In the genomic region with DNA sequence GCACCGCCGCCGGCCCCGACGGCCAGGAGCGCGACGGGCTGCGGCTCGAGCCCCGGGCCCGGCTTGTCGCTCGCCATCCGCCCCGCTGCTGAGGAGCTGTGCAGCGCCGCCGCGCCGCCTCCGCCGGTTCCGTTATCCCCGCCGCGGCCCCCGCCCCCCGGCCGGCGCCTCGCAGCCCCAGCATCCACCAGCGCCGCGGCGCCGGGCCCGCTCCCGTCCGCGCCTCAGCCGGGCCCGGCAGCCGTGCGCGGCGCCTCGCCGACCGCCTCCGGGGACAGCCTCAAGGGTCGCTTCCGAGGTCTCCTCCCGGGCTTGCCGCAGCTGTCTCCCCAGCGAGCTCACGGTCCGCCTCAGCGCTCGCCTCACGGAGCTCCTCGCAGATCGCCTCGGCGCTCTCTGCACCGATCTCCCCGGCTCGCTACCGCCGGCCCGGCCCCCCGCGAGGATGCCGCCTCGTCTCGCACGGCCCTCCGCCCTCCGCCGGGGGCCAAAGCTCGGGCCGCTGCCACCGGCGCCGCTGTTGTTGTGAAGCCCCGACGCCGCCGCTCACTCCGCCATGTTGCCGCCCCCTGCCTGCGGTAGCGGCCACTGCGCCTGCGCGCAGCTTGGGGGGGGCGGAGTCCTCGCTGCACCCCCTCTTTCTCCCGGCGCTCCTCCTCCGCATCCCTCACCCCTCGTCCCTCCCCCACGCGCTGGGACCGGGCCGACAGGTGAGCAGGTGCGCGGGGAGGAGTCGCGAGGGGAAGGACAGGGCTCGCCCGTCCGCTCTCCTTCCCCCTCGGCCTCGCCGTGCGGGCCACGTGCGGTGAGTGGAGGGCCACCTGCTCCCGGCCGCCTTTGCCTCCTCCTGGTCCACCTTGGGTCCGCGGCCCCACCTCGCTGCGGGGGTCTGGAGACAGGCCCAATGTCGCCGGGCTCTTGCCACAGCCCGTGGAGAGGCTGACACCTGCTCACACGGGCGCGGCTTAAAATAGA, we compare ENCODE assay signal across 8 mouse cellular contexts. TPM values are rescaled to one million over a fixed set of nuclear protein-coding genes. Genes with fewer than 3 reads are reported as not detected.
DNase-seq lines count a peak whose midpoint lies in the region; ATAC-seq and TF ChIP-seq lines count a peak whose summit lies in the region.

A gene (minus strand): TSS at position 543 of the 975 bp plus-strand sequence.

- H3K9me3 ChIP-seq in hindbrain, embryonic 14.5 days (ENCODE audit: control insufficient read depth, low read length) = no peaks in the 10 kb centered on the region
- no peaks in the 10 kb centered on the region for H3K9me3 ChIP-seq in lung, postnatal 0 days (ENCODE audit: low read length)

- H3K4me3 ChIP-seq in hindbrain, embryonic 14.5 days (replicated peaks; ENCODE audit: low read length) = peak within 1 kb of the TSS; percentile 97
- peak within 1 kb of the TSS; percentile 87 for H3K4me3 ChIP-seq in lung, postnatal 0 days (ENCODE audit: low read depth, low read length)

- WGBS in hindbrain, embryonic 14.5 days = under 1% methylated on average over 108 of the region's 131 CpGs
- 0% methylated on average over 48 of the region's 131 CpGs for WGBS in lung, postnatal 0 days

- peak; percentile 71 for TF ChIP-seq CTCF in lung, postnatal 0 days (IDR thresholded peaks at IDR 0.05)

- peak; percentile 85 for ATAC-seq in hindbrain, embryonic 14.5 days (ENCODE audit: low FRiP score)
- ATAC-seq in lung, postnatal 0 days = peak; percentile 91

- no peaks in the 10 kb centered on the region for H3K36me3 ChIP-seq in hindbrain, embryonic 14.5 days (replicated peaks; ENCODE audit: control insufficient read depth, insufficient read depth)
- no peaks in the 10 kb centered on the region for H3K36me3 ChIP-seq in lung, postnatal 0 days (ENCODE audit: insufficient read depth, low read length)

- H3K4me1 ChIP-seq in hindbrain, embryonic 14.5 days (replicated peaks; ENCODE audit: control insufficient read depth, insufficient read depth, low read length) = peaks cover 10% of the 10 kb centered on the region; the same call in 1 of the 2 replicates
- H3K4me1 ChIP-seq in lung, postnatal 0 days (ENCODE audit: insufficient read depth, low read depth, low read length) = peaks cover 10% of the 10 kb centered on the region; the same call in 1 of the 2 replicates

- H3K27ac ChIP-seq in hindbrain, embryonic 14.5 days = peak within 1 kb of the TSS; percentile 98
- H3K27ac ChIP-seq in lung, postnatal 0 days (ENCODE audit: low read length) = peak within 1 kb of the TSS; percentile 57

- H3K9ac ChIP-seq in hindbrain, embryonic 14.5 days = peak within 1 kb of the TSS; percentile 99
- H3K9ac ChIP-seq in lung, postnatal 0 days (replicated peaks; ENCODE audit: low read depth) = peak within 1 kb of the TSS; percentile 63

- no peaks in the 10 kb centered on the region for H3K27me3 ChIP-seq in hindbrain, embryonic 14.5 days (ENCODE audit: control insufficient read depth, insufficient read depth, low read length)
- H3K27me3 ChIP-seq in lung, postnatal 0 days (replicated peaks; ENCODE audit: insufficient read depth, low read length) = no peaks in the 10 kb centered on the region

- H3K4me2 ChIP-seq in hindbrain, embryonic 14.5 days (replicated peaks) = peak within 1 kb of the TSS; percentile 77
- H3K4me2 ChIP-seq in lung, postnatal 0 days (replicated peaks; ENCODE audit: low read depth, low read length) = peak within 1 kb of the TSS; percentile 79

- no peak for TF ChIP-seq EP300 in lung, postnatal 0 days (IDR thresholded peaks at IDR 0.05)

- peak; percentile 91 to 97 for DNase-seq in adrenal gland, adult (ENCODE audit: inconsistent age in 2 of 2, low spot score in 1 of 2)
- DNase-seq in cerebellum, postnatal 36 days = peak; percentile 94 to 95
- peak; percentile 63 for DNase-seq in gastrocnemius, adult 18-20 months (ENCODE audit: low spot score)
- peak; percentile 90 for DNase-seq in hindbrain, embryonic 14.5 days (ENCODE audit: low spot score)
- DNase-seq in layer of hippocampus, postnatal 25 days (ENCODE audit: extremely low spot score in 1 of 2, low spot score in 1 of 2) = peak; percentile 88 to 94
- DNase-seq in lung, postnatal 0 days (ENCODE audit: low spot score) = peak; percentile 89
- peak; percentile 90 for DNase-seq in right cerebral cortex, adult 18-20 months
- peak; percentile 67 for DNase-seq in urinary bladder, postnatal 25 days (ENCODE audit: low spot score)

RNA-seq across cellular contexts. Expression of the gene that starts here (rescaled TPM):
- 1 to 10 TPM; 3.7 to 4.9 TPM for total RNA-seq in gastrocnemius, adult 18-20 months (2021)
- 85.1 and 86.2 TPM in 2 replicates for polyA plus RNA-seq in hindbrain, embryonic 14.5 days (2014; fragmentation: Nextera tagmentation; extraction: Ambion mirVana)
- total RNA-seq in layer of hippocampus, postnatal 25 days (2021) = 100 to 1,000 TPM; 201 to 227 TPM
- 6.3 and 8.3 TPM in 2 replicates for polyA plus RNA-seq in lung, postnatal 0 days (2015; fragmentation: Nextera tagmentation; extraction: Ambion mirVana)

Comparison
In these comparisons a context has a peak if more than half of its experiments do, and no peak if none do; other contexts are left out.
1. Peak in every context shown above with its lines: DNase-seq, ATAC-seq, H3K4me3 ChIP-seq and H3K27ac ChIP-seq.
2. RNA of the gene that starts here (total RNA-seq): 201 to 227 TPM in layer of hippocampus, postnatal 25 days; 3.7 to 4.9 TPM in gastrocnemius, adult 18-20 months; every median in the first group is over 10 times any median in the second.